8 mouse cellular contexts compared by ENCODE assay signal in genomic region chr13:111798044-111798443, GRCm38 (mm10). TPM values are rescaled to one million over a fixed set of nuclear protein-coding genes. Genes with fewer than 3 reads are reported as not detected.
DNase-seq lines count a peak whose midpoint lies in the region; TF ChIP-seq lines count a peak whose summit lies in the region.

No protein-coding gene starts in this region.

- no peaks in the 10 kb centered on the region for H3K27me3 ChIP-seq in spleen, adult 2 months (ENCODE audit: control insufficient read depth, insufficient read depth, low read length)

- TF ChIP-seq CTCF in spleen, adult 2 months (IDR thresholded peaks at IDR 0.05; ENCODE audit: extremely low read depth, insufficient read depth, insufficient read length, insufficient replicate concordance) = no peak

- WGBS in spleen, adult 2 months = 64% methylated on average over 12 of the region's 12 CpGs

- H3K27ac ChIP-seq in spleen, adult 2 months (ENCODE audit: insufficient read depth, low read length) = peak overlapping the region; percentile 63

- peak; percentile 73 to 76 for DNase-seq in cerebellum, postnatal 14 days
- DNase-seq in cerebellum, postnatal 4 days (ENCODE audit: low spot score in 2 of 2) = no peak
- DNase-seq in spleen, adult 2 months (ENCODE audit: low read depth in 1 of 2, low spot score in 2 of 2) = no peak
- no peak for DNase-seq in spleen, adult 18-20 months
- DNase-seq in kidney, postnatal 36 days = peak; percentile 71
- no peak for DNase-seq in embryo, embryonic 11 days
- no peak for DNase-seq in frontal cortex, postnatal 14 days (ENCODE audit: low spot score in 2 of 2)
- no peak for DNase-seq in frontal cortex, postnatal 36 days (ENCODE audit: low spot score in 2 of 2)

- H3K4me3 ChIP-seq in spleen, adult 2 months (ENCODE audit: extremely low read depth, insufficient read depth, insufficient read length) = no peak overlapping the region

- peaks cover 68% of the 10 kb centered on the region; the same call in 1 of the 2 replicates for H3K4me1 ChIP-seq in spleen, adult 2 months (ENCODE audit: control insufficient read depth, insufficient read depth, insufficient read length)

- no peak for TF ChIP-seq POLR2A in spleen, adult 2 months (IDR thresholded peaks at IDR 0.05; ENCODE audit: low read depth, low read length)

- peaks cover 3% of the 10 kb centered on the region; the same call in 1 of the 2 replicates for H3K36me3 ChIP-seq in spleen, adult 2 months (ENCODE audit: control insufficient read depth, insufficient read depth, low read length)

RNA-seq across cellular contexts. Expression of gene Map3k1, which starts 10.7 kb away (rescaled TPM):
- polyA plus RNA-seq in spleen, adult 2 months (2012; rRNA removed) = 45.1 and 49.9 TPM in 2 replicates

Comparison
In these comparisons a context has a peak if more than half of its experiments do, and no peak if none do; other contexts are left out.
1. DNase-seq: peak in cerebellum, postnatal 14 days (2 of 2) and kidney, postnatal 36 days (2 of 2); none in cerebellum, postnatal 4 days (0 of 2), spleen, adult 2 months (0 of 2), spleen, adult 18-20 months (0 of 2), embryo, embryonic 11 days (single experiment), frontal cortex, postnatal 14 days (0 of 2) and frontal cortex, postnatal 36 days (0 of 2).